Mouse (Mus musculus): ENCODE measurements around the gene Sim2. TPM values are rescaled to one million over a fixed set of nuclear protein-coding genes. Genes with fewer than 3 reads are reported as not detected.

The Sim2 gene
- total and polyA plus RNA-seq, 2 experiments = not detected

DNA sequence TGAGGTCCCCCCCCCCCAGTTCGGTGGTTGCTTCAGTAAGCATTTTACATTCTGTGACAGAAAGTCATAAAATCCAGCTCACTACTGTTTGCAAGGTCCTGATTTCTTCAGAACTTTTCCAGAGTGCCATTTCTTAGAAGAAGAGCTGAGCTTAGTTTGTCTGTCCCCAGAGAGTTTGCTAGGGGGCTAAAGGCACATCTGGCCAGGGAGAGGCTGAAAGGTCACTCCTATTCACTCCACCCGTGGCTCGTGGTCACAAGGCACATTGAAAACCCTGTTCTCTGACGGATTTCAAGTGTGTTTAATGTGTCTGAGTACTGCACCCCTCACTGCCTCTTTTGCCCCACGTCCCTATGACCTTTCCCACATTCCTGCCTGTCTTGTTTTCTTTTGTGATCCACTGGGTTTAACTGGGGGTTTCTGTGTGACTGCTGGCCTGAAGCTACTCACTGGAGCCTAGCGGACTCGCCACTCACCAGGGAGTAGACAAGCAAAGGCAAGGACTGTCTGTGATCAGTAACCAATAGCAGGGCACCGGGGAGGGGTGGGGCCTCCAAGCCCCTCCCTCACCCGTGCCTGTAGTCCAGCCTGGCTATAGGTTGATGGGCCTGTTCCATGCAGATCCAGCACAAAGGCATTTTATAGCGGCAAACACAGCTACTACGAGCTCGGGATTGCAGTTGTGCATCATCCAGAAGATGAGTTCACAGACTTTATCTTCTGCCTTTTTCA, 13.2 kb downstream of the Sim2 start:
- H3K4me3 ChIP-seq (ENCODE audit: insufficient read depth, low read depth, low read length) = no peak overlapping the region
- H3K9ac ChIP-seq (ENCODE audit: low read depth, low read length) = no peak overlapping the region
- DNase-seq (ENCODE audit: extremely low read depth, low read depth, low spot score) = no peak
- TF ChIP-seq CTCF (IDR thresholded peaks at IDR 0.05; ENCODE audit: low read depth, low read length) = no peak
- no peak for TF ChIP-seq POLR2A (IDR thresholded peaks at IDR 0.05; ENCODE audit: extremely low read depth, insufficient read depth, low read length)
- no peaks in the 10 kb centered on the region for H3K4me1 ChIP-seq (ENCODE audit: control insufficient read depth, insufficient read depth, low read length)
- H3K27me3 ChIP-seq (ENCODE audit: control insufficient read depth, insufficient read depth, low read length) = peaks cover 28% of the 10 kb centered on the region
- H3K27ac ChIP-seq (replicated peaks; ENCODE audit: insufficient read depth, low read depth, low read length) = no peak overlapping the region
- no peaks in the 10 kb centered on the region for H3K36me3 ChIP-seq (ENCODE audit: control insufficient read depth, insufficient read depth, low read length)
- H3K79me2 ChIP-seq (ENCODE audit: control insufficient read depth, insufficient read depth, low read length) = no peaks in the 10 kb centered on the region
- 10% methylated on average over 12 of the region's 12 CpGs for WGBS

DNA sequence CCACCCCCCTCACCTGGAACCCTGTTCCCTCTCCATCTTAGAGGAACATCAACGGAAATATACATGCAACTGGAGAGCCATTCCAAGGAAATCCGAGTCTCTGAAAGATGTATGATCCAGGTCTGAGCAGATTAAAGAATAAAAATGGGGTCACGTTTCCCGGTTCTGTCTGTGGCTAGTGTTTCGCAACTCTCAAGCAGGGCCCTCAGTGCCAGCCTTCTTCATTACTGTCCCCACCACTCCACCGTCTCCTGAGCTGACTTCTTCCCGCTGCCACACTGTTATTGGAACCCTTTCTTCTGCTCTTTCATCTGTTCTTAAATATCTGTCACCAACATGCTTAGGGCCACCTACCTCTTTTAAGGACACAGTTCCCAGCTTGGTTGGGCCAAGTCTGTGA, 28.4 kb downstream of the Sim2 start:
- no peak overlapping the region for H3K9ac ChIP-seq (ENCODE audit: low read depth, low read length)
- TF ChIP-seq CTCF (IDR thresholded peaks at IDR 0.05; ENCODE audit: low read depth, low read length) (no peak), POLR2A (IDR thresholded peaks at IDR 0.05; ENCODE audit: extremely low read depth, insufficient read depth, low read length) (no peak)
- H3K27ac ChIP-seq (replicated peaks; ENCODE audit: insufficient read depth, low read depth, low read length) = no peak overlapping the region
- H3K36me3 ChIP-seq (ENCODE audit: control insufficient read depth, insufficient read depth, low read length) = no peaks in the 10 kb centered on the region
- H3K4me3 ChIP-seq (ENCODE audit: insufficient read depth, low read depth, low read length) = no peak overlapping the region
- H3K79me2 ChIP-seq (ENCODE audit: control insufficient read depth, insufficient read depth, low read length) = no peaks in the 10 kb centered on the region
- DNase-seq (ENCODE audit: extremely low read depth, low read depth, low spot score) = no peak
- WGBS = 59% methylated on average over 7 of the region's 7 CpGs
- no peaks in the 10 kb centered on the region for H3K4me1 ChIP-seq (ENCODE audit: control insufficient read depth, insufficient read depth, low read length)
- H3K27me3 ChIP-seq (ENCODE audit: control insufficient read depth, insufficient read depth, low read length) = no peaks in the 10 kb centered on the region

DNA sequence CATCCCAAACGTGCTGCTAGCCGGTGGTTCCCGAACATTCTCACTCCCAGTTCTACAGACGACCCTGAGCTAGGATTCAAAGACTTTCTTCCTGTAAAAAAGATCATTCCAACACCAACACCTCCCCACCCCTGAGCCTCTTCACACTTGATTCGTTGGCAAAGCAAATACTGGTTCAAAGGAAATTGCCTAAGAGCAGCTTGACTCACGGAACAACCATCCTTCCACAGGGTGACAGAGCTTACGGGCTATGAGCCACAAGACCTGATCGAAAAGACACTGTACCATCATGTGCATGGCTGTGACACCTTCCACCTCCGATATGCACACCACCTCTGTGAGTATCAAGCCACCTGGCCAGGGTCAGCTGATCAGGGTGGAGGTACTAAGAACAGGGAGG, 30.0 kb downstream of the Sim2 start:
- Histone ChIP-seq H3K4me1 (ENCODE audit: control insufficient read depth, insufficient read depth, low read length) (no peaks in the 10 kb centered on the region), H3K36me3 (ENCODE audit: control insufficient read depth, insufficient read depth, low read length) (no peaks in the 10 kb centered on the region), H3K4me3 (ENCODE audit: insufficient read depth, low read depth, low read length) (no peak overlapping the region), H3K79me2 (ENCODE audit: control insufficient read depth, insufficient read depth, low read length) (no peaks in the 10 kb centered on the region), H3K27me3 (ENCODE audit: control insufficient read depth, insufficient read depth, low read length) (no peaks in the 10 kb centered on the region), H3K9ac (ENCODE audit: low read depth, low read length) (no peak overlapping the region), H3K27ac (replicated peaks; ENCODE audit: insufficient read depth, low read depth, low read length) (no peak overlapping the region)
- 54% methylated on average over 9 of the region's 9 CpGs for WGBS
- TF ChIP-seq CTCF (IDR thresholded peaks at IDR 0.05; ENCODE audit: low read depth, low read length) = no peak
- TF ChIP-seq POLR2A (IDR thresholded peaks at IDR 0.05; ENCODE audit: extremely low read depth, insufficient read depth, low read length) = no peak
- no peak for DNase-seq (ENCODE audit: extremely low read depth, low read depth, low spot score)

DNA sequence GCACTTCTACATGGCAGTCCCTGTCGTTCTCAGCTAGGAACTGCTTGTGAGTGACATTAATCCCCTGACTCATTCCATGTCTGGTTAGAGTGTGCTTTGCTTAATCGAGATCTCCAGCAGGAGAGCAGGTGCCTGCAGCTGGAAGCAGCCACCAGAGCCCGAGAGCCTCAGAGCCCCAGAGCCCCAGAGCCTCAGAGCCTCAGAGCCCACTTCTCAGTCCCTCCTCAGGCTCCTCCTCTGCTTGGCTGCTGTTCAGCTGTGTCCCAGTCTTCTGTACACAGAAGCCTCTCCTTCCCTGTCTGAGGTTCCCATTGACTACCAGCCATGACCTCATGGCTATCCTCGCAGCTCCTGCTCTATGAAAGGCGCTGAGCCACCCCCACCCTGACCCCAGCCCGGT, 32.6 kb downstream of the Sim2 start:
- no peak for TF ChIP-seq POLR2A (IDR thresholded peaks at IDR 0.05; ENCODE audit: extremely low read depth, insufficient read depth, low read length)
- no peak for TF ChIP-seq CTCF (IDR thresholded peaks at IDR 0.05; ENCODE audit: low read depth, low read length)
- H3K79me2 ChIP-seq (ENCODE audit: control insufficient read depth, insufficient read depth, low read length) = no peaks in the 10 kb centered on the region
- 54% methylated on average over 6 of the region's 6 CpGs for WGBS
- H3K4me1 ChIP-seq (ENCODE audit: control insufficient read depth, insufficient read depth, low read length) = no peaks in the 10 kb centered on the region
- H3K9ac ChIP-seq (ENCODE audit: low read depth, low read length) = no peak overlapping the region
- DNase-seq (ENCODE audit: extremely low read depth, low read depth, low spot score) = no peak
- H3K36me3 ChIP-seq (ENCODE audit: control insufficient read depth, insufficient read depth, low read length) = no peaks in the 10 kb centered on the region
- no peaks in the 10 kb centered on the region for H3K27me3 ChIP-seq (ENCODE audit: control insufficient read depth, insufficient read depth, low read length)
- H3K27ac ChIP-seq (replicated peaks; ENCODE audit: insufficient read depth, low read depth, low read length) = no peak overlapping the region
- no peak overlapping the region for H3K4me3 ChIP-seq (ENCODE audit: insufficient read depth, low read depth, low read length)

DNA sequence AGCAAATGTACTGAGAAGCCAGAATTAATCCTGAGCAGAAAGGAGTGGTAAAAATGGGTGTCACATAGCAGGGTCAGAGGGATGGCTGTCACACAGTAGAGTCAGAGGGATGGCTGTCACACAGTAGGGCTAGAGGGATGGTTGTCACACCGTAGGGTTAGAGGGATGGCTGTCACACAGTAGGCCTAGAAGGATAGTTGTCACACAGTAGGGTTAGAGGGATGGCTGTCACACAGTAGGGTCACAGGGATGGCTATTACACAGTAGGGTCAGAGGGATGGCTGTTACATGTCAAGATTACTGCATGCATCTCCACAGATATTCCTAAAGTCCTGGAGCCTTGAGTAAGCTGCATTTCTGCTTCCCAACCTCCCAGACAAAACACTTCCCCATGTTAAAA, 33.7 kb downstream of the Sim2 start:
- H3K27me3 ChIP-seq (ENCODE audit: control insufficient read depth, insufficient read depth, low read length) = no peaks in the 10 kb centered on the region

DNA sequence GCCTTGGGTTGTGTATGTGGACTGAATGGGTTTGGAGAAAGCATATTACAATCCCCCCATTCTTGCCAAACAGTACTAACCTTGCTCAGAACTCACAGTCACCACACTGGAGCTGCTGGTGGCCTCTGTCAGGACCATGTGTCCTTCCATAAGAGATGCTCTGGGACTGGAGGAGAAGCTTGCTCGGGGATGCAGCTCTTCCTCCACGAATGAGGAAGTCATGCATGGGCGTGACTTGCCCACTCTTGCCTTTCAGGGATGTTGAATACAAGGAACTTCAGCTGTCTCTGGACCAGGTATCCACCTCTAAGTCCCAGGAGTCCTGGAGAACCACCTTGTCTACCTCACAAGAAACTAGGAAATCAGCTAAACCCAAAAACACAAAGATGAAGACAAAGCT, 37.6 kb downstream of the Sim2 start:
- Histone ChIP-seq H3K27ac (replicated peaks; ENCODE audit: insufficient read depth, low read depth, low read length) (no peak overlapping the region), H3K9ac (ENCODE audit: low read depth, low read length) (no peak overlapping the region), H3K4me3 (ENCODE audit: insufficient read depth, low read depth, low read length) (no peak overlapping the region), H3K79me2 (ENCODE audit: control insufficient read depth, insufficient read depth, low read length) (no peaks in the 10 kb centered on the region), H3K36me3 (ENCODE audit: control insufficient read depth, insufficient read depth, low read length) (no peaks in the 10 kb centered on the region), H3K27me3 (ENCODE audit: control insufficient read depth, insufficient read depth, low read length) (peaks cover 4% of the 10 kb centered on the region; the same call in 1 of the 2 replicates), H3K4me1 (ENCODE audit: control insufficient read depth, insufficient read depth, low read length) (no peaks in the 10 kb centered on the region)
- DNase-seq (ENCODE audit: extremely low read depth, low read depth, low spot score) = no peak
- TF ChIP-seq POLR2A (IDR thresholded peaks at IDR 0.05; ENCODE audit: extremely low read depth, insufficient read depth, low read length) = no peak
- 81% methylated on average over 3 of the region's 3 CpGs for WGBS

More for the DNA sequence above, 33.7 kb downstream of the Sim2 start:
- H3K36me3 ChIP-seq (ENCODE audit: control insufficient read depth, insufficient read depth, low read length) = no peaks in the 10 kb centered on the region
- H3K4me1 ChIP-seq (ENCODE audit: control insufficient read depth, insufficient read depth, low read length) = no peaks in the 10 kb centered on the region
- H3K9ac ChIP-seq (ENCODE audit: low read depth, low read length) = no peak overlapping the region
- WGBS = 92% methylated on average over 1 of the region's 1 CpGs
- no peaks in the 10 kb centered on the region for H3K79me2 ChIP-seq (ENCODE audit: control insufficient read depth, insufficient read depth, low read length)
- TF ChIP-seq CTCF (IDR thresholded peaks at IDR 0.05; ENCODE audit: low read depth, low read length) (no peak), POLR2A (IDR thresholded peaks at IDR 0.05; ENCODE audit: extremely low read depth, insufficient read depth, low read length) (no peak)
- DNase-seq (ENCODE audit: extremely low read depth, low read depth, low spot score) = no peak
- no peak overlapping the region for H3K27ac ChIP-seq (replicated peaks; ENCODE audit: insufficient read depth, low read depth, low read length)
- H3K4me3 ChIP-seq (ENCODE audit: insufficient read depth, low read depth, low read length) = no peak overlapping the region

Data from liver, adult 2 months (tissue).